Mouse (Mus musculus) thymus, postnatal 0 days (tissue): ENCODE data around the gene Thada. TPM values are rescaled to one million over a fixed set of nuclear protein-coding genes. Genes with fewer than 3 reads are reported as not detected.

Source experiments
- DNase-seq: peaks from one replicate; pipeline ENCODE4 v3.0.0-alpha.2; 2015; ENCODE audit warnings: low spot score
- polyA plus RNA-seq: library from polyadenylated mRNA; unstranded; fragments of >200 nt; fragmentation: Nextera tagmentation; extraction: Ambion mirVana; gene quantifications from 2 replicates; pipeline ENCODE4 v1.2.1, GENCODE M21; 2015

Gene Thada
- polyA plus RNA-seq, 1 experiment from 2014 or later, result 12.3 TPM

DNA sequence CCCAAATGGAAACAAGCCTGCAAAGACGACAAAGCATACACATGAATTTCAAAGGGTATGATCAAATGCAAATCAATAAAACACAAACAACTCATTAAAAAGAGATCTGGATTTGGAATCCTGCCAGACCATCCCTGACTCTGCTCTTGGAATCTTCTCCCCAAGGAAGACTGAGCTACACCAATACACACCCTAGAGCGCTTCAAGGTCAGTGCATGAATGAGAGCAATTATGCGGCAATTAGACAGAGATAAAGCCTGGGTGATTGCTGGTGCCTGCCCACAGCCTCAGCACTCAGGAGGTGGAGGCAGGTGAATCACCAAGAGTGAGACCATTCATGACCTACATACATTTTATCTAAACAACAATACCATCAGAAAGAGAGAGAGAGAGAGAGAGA is 114.7 kb downstream of the Thada start:
- DNase-seq, result no peak

- no peak for DNase-seq
Observed at GRCm38 (mm10) chr17:84348865-84349264, 117.1 kb downstream of the Thada start.

DNA sequence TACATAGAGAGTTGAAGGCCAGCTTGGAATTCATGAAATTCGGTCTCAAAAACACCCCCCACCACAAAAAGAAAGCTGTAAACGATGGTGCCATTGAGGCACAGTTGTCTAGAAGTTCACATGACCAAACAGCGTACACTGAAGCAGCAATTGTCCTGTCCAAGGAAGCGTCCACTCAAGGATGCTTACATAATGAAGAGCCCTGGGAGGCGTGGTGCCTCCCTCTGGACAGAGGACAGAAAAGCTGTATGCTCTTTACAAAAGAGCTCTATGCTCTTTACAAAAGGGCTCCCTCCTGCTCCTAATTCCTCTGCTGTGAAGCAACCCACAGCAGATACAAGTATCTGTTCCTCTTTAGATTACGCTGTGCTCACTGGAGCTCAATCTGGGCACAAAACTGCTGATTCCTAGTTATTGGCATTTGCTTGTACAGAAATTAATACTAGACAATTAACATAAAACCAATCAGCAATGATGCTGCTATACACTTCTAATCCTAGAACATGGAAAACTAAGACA is 123.6 kb downstream of the Thada start:
- DNase-seq, result no peak

GRCm38 (mm10) chr17:84341686-84342085 is 124.3 kb downstream of the Thada start:
- DNase-seq, result no peak

GRCm38 (mm10) chr17:84340574-84340973 is 125.4 kb downstream of the Thada start:
- no peak for DNase-seq

GRCm38 (mm10) chr17:84335996-84336395 is 130.0 kb downstream of the Thada start:
- DNase-seq, result no peak

DNA sequence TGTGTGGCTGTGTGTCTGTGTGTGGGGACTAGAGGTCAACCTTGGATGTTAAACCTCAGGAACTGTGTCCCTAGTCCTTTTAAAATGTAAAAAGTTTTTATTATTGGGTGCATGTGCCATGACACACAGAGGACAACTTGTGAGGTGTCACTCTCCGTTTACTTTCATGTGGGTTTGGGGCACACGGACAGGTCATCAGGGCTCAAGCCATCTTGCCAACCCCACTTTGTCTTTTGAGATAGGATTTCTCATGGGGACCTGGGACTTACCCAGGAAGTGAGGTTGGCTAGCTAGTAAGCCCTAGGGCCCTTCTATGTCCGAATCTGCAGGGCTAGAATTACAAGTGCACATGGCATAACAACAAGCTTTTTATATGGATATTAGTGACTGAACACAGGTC is 130.9 kb downstream of the Thada start:
- DNase-seq, result no peak

DNA sequence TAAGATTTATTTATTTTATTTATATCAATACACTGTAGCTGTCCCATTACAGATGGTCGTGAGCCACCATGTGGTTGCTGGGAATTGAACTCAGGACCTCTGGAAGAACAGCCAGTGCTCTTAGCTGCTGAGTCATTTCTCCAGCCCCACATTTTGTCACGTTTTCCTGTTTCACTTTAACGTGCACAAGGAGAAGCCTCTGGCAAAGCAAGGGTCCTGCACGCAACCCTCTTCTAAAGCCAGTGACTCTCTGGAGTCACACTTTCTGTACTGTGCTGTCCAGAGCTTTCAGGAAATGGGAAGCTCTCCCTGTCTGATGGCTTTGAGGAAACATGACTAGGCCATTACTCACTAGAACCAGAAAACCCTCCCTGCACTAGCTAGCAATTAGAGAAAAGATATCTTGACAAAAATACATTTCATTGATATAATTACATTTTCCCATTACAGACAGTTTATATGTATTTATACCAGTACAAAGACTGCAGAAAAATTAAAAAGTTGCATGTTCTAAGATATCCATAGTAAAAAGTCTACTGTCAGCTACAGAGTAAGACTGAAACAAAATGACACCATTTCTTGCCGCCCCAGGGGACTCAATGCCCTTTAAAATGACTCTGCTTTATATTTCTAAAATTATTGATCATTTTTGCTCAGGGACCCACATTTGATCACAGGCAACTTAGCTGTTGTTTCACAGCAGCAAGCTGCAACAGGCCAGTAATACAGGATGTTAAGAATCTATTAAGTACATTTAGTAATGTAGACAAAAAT is 131.6 kb downstream of the Thada start:
- DNase-seq, result no peak

DNA sequence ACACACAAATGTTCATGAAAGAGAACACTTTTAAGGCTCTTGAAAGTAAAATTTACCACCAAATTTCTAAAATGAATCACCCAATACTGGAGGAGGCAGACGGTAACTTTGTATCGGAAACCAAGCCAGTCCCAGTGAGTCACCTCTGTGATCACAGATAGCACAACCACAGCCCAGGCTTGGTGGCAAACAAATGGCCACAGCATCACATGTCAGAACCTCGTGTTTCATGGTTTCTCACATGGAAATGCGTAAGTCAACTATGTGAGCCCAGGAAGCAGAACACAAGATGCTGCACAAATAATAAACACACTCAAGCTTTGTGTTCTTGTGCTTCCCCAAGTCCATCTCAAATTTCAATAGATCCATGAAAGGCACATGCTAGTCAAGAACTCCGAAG is 133.1 kb downstream of the Thada start:
- DNase-seq, result peak; percentile 21

DNA sequence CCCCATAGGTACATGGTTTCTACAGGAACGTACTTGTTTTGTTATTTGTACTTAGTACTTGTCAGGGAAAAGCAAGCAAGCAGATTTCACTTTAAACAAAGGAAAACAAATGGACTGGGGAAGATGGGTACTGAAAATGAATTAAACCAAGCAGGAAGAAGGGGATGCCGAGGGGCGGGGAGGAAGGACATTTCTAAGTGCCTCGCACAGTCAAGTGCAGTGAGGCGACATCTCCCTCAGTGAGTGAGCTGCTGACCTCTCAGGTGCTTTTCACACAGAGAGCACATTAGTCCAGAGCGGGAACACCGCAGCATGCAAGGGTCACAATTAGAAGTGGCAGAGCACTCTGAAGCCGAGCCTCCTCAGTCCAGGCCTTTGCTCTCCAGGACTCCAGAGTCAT is 135.0 kb downstream of the Thada start:
- DNase-seq, result no peak

- DNase-seq, result peak; percentile 86
Observed at GRCm38 (mm10) chr17:84330506-84330905, 135.5 kb downstream of the Thada start.

DNA sequence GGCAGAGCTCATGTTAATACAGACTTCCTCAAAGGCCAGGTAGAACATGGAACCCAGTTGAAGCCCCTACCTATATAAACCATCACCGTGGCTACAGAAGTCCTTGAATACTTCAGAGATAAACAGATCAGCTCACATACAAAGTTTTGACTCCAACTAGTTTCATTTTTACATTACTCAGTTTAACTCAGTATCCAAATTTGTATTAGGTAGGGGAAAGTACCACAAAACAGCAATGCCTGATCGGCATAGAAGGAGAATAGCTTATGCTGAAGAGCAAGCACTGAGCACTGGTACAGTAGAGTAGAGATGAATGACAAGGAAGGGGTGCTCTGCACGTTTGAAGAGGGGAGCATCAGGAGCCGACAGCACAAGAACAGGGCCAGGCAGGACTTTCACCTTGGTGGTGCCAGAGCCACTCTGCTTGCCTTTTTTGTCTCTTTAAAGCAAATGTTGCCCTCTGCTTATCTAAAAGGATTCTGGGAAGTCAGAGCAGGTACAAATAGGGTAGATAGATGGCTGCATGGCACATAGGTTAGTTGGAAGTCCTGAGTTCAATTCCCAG is 136.0 kb downstream of the Thada start:
- no peak for DNase-seq

DNA sequence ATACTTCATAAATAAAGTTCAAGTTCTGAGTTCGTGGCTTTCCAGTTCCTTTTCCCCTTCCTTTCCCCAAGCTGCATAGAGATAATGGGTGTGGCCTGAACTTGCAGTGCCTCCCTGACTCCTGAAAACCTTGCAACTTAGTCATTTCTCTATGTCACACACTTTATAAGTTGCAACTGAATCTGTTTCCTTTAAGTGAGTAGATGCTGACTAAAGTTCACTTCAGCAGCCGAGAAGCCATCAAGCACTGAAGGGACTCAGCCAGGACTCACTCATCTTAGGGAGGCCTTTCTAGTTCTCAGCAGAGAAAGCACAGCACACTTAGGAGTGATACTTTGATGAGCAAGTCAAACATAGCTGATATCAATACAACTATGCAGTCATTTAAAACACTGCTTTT is 137.5 kb downstream of the Thada start:
- no peak for DNase-seq

GRCm38 (mm10) chr17:84327051-84327925 is 138.7 kb downstream of the Thada start:
- no peak for DNase-seq

DNA sequence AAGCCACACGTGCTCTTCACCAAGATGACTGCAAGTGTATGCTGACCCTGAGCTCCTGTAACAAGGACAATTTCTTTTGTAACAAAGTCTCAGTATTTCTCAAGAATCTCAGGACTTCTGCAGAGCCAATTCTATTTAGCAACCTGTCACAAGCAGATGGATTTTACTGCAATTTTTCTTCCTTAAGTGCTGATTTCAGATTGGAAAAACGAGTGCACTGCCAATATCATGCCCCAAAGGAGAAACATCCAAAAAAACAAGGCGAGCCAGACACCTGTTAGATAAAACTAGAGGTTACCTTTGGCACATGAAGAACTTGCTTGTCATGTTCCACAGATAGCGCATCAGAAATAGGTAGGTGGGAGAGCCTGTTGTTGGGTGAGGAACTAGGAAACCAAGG is 143.8 kb downstream of the Thada start:
- DNase-seq, result no peak

GRCm38 (mm10) chr17:84321351-84321750 is 144.7 kb downstream of the Thada start:
- DNase-seq, result no peak

GRCm38 (mm10) chr17:84320576-84320975 is 145.4 kb downstream of the Thada start:
- no peak for DNase-seq

DNA sequence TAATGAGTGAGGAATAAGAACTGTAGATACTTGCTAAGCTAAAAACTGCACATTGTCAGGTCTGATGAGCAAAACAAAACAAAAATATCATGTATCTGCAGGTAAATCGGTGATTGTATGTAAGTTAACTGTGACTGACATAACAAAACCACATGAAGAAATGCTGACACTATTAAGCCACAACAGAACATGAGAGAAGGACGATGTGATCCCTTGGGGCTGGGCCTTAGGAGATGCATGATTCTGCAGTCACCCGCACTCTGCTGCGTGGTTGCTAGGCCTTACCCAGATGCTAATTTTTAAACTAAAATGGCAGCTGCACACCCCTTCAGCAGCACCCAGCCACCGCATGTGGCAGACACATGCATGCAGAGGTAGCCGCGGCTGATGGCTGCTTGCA is 151.7 kb downstream of the Thada start:
- DNase-seq, result no peak

DNA sequence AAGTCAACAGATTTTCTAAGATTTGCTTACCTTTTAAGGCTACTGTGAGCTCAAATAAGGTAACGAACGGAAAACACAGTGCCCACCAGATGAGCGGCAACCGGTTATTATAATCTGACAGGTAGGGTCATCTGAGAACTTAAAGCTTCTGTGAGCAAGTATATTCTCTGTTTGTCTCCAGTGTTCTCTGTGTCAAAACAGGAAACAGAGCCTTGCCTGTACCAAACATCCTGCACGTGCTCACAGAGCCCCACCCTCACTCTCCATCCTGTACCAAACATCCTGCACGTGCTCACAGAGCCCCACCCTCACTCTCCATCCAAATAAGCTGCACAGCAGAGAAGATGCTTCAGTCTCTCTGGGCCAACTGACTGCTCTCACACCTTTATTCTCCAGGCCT is 152.5 kb downstream of the Thada start:
- DNase-seq, result peak; percentile 82

GRCm38 (mm10) chr17:84306151-84306550 is 159.9 kb downstream of the Thada start:
- peak; percentile 82 for DNase-seq

GRCm38 (mm10) chr17:84305074-84305473 is 160.9 kb downstream of the Thada start:
- DNase-seq, result no peak

- no peak for DNase-seq
Observed at GRCm38 (mm10) chr17:84304141-84304540, 161.9 kb downstream of the Thada start.
